ENCODE assay signal across 18 mouse cellular contexts in the genomic region with DNA sequence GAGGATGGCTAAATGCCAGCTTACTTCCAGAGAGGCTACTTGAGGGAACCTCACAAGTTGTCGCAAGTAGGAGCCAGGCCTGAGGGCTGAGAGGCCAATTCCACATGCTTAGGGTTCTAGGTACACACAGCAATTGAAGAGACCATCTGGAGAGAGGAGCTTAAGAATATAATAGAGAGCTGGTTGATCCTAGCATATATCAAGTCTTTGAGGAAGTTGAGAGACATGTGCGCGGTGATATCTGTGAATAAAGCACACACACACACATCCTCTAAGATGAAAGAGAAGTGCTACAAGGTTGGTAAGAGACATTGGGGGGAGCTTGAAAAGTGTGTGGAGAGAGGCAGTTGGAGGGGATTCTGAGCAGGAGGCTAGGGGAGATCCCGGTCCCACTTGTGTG.
A peak's percentile ranks its signal among the peaks of the same experiment; 100 is the strongest.
DNase-seq lines count a peak whose midpoint lies in the region; TF ChIP-seq lines count a peak whose summit lies in the region.
"Had no signal": no experiment of that assay in that cellular context is flagged by ENCODE, and none has a peak within 500 bp of the region (broad histone marks: within the 10 kb centered on the region; RNA-seq: fewer than 3 reads in every experiment).

No protein-coding gene starts in this region.

- H3K9me3 ChIP-seq in ES-E14 (ENCODE audit: control insufficient read depth, insufficient read depth, low read depth, low read length) = no peaks in the 10 kb centered on the region
- H3K9me3 ChIP-seq: embryonic facial prominence, embryonic 10.5 days; embryonic facial prominence, embryonic 12.5 days; forebrain, embryonic 13.5 days; forebrain, embryonic 15.5 days had no signal

- DNase-seq in ES-E14 (ENCODE audit: low read depth, low spot score) (no peak), MEL-GATA-1-ER (ENCODE audit: extremely low read depth, low read depth) (peak; percentile 79)
- DNase-seq in layer of hippocampus, adult 18-20 months (ENCODE audit: low spot score in 2 of 2) = no peak
- no peak for DNase-seq in left cerebral cortex, adult 9 months (ENCODE audit: low spot score in 2 of 2)
- no peak for DNase-seq in right cerebral cortex, postnatal 4 days
- DNase-seq: adrenal gland, adult 8-10 months; adrenal gland, postnatal 14 days; adrenal gland, postnatal 36 days; cerebellum, adult 11-12 months; cerebellum, adult 2 months; cerebellum, adult 9-10 months; cerebellum, postnatal 10 days; cerebellum, postnatal 25 days; forebrain, postnatal 0 days had no signal

- peak overlapping the region; percentile 96 for H3K27ac ChIP-seq in ES-E14 (ENCODE audit: insufficient read depth, low read depth, low read length, poor library complexity, severe bottlenecking)
- H3K27ac ChIP-seq: embryonic facial prominence, embryonic 10.5 days; embryonic facial prominence, embryonic 12.5 days; forebrain, embryonic 13.5 days; forebrain, embryonic 15.5 days had no signal

- in situ Hi-C loops in ES-E14 (cut with MboI; ENCODE audit: low sequenced_read_pairs in 2 of 2, unreplicated experiment in 2 of 2) = no loop called here

- peaks cover 4 to 5% of the 10 kb centered on the region in 2 experiments for H3K4me1 ChIP-seq in ES-E14 (ENCODE audit: control insufficient read depth in 2 of 2, insufficient read depth in 2 of 2, low read length in 2 of 2, poor library complexity in 1 of 2)
- H3K4me1 ChIP-seq: embryonic facial prominence, embryonic 12.5 days had no signal

- H3K36me3 ChIP-seq in ES-E14 (ENCODE audit: control insufficient read depth, insufficient read depth, low read length, poor library complexity, severe bottlenecking) = peaks cover 2% of the 10 kb centered on the region; the same call in 1 of the 2 replicates
- H3K36me3 ChIP-seq: embryonic facial prominence, embryonic 10.5 days; embryonic facial prominence, embryonic 12.5 days; forebrain, embryonic 15.5 days had no signal

- H3K9ac ChIP-seq in ES-E14 (ENCODE audit: insufficient read depth, low read depth, low read length, poor library complexity, severe bottlenecking) = no peak overlapping the region
- H3K9ac ChIP-seq: embryonic facial prominence, embryonic 12.5 days; forebrain, embryonic 13.5 days; forebrain, embryonic 15.5 days; forebrain, postnatal 0 days had no signal

- no peak overlapping the region for H3K4me3 ChIP-seq in ES-E14 (ENCODE audit: insufficient read depth in 1 of 2, low read depth in 1 of 2, low read length in 2 of 2, poor library complexity in 1 of 2, severe bottlenecking in 1 of 2)
- H3K4me3 ChIP-seq: embryonic facial prominence, embryonic 10.5 days; embryonic facial prominence, embryonic 12.5 days; forebrain, embryonic 13.5 days; forebrain, embryonic 15.5 days had no signal

TF ChIP-seq in ES-E14, 5 proteins besides CTCF, POLR2A, EP300 and RAD21:
- no peak for TF ChIP-seq HCFC1 (IDR thresholded peaks at IDR 0.05; ENCODE audit: borderline replicate concordance, insufficient read depth, low read length)
- TF ChIP-seq ZC3H11A (IDR thresholded peaks at IDR 0.05; ENCODE audit: borderline replicate concordance, low read depth, low read length) = no peak
- TF ChIP-seq CHD2 (IDR thresholded peaks at IDR 0.05; ENCODE audit: low read depth, low read length) = no peak
- TF ChIP-seq ZNF384 (IDR thresholded peaks at IDR 0.05; ENCODE audit: low read depth, low read length) = no peak
- no peak for TF ChIP-seq MAFK (IDR thresholded peaks at IDR 0.05; ENCODE audit: insufficient read depth, low read depth, low read length)
